Mouse (Mus musculus) forebrain, embryonic 16.5 days (tissue): ENCODE results near the gene Plcb3. TPM values are rescaled to one million over a fixed set of nuclear protein-coding genes. Genes with fewer than 3 reads are reported as not detected.

ENCODE experiments used
- ATAC-seq: fragments of 200-750 bp; cut with Nextera tagmentation; 2 replicates; pipeline ENCODE4 v1.8.0; 2017; ENCODE audit warnings: mild to moderate bottlenecking, moderate library complexity
- H3K27ac ChIP-seq: fragments of 300-500 bp; sonication (generic); 2 replicates; pipeline ENCODE4 v1.5.1; 2014; ENCODE audit warnings: low read length, control low read depth
- H3K27me3 ChIP-seq: fragments of 300-500 bp; sonication (generic); replicated peaks from 2 replicates; pipeline ENCODE4 v1.6.1; 2014; ENCODE audit warnings: low read length; ENCODE audit not compliant: control insufficient read depth, insufficient read depth
- H3K36me3 ChIP-seq: fragments of 300-500 bp; sonication (generic); 2 replicates; pipeline ENCODE4 v1.6.1; 2014; ENCODE audit not compliant: control insufficient read depth, insufficient read depth
- H3K4me1 ChIP-seq: fragments of 300-500 bp; sonication (generic); replicated peaks from 2 replicates; pipeline ENCODE4 v1.6.1; 2014; ENCODE audit warnings: low read length; ENCODE audit not compliant: control insufficient read depth, insufficient read depth
- H3K4me2 ChIP-seq: fragments of 300-500 bp; sonication (generic); 2 replicates; pipeline ENCODE4 v1.6.1; 2014; ENCODE audit warnings: mild to moderate bottlenecking, low read length, control low read depth
- H3K4me3 ChIP-seq: fragments of 300-500 bp; sonication (generic); replicated peaks from 2 replicates; pipeline ENCODE4 v1.5.1; 2014; ENCODE audit warnings: mild to moderate bottlenecking, low read length, control low read depth
- H3K9ac ChIP-seq: fragments of 300-500 bp; sonication (generic); replicated peaks from 2 replicates; pipeline ENCODE4 v1.6.1; 2014; ENCODE audit warnings: low read depth, low read length, control low read depth
- H3K9me3 ChIP-seq: fragments of 300-500 bp; sonication (generic); 2 replicates; pipeline ENCODE4 v1.6.1; 2016; ENCODE audit warnings: low read length; ENCODE audit not compliant: control insufficient read depth
- WGBS: fragments of 180-500 bp; shearing (Covaris S2); extraction: QIAGEN DNeasy Blood & Tissue Kit; methylation state at CpG from one replicate; pipeline ENCODE4 v1.1.7; 2014; 5-methylcytosine and 5-hydroxymethylcytosine counted together
- polyA plus RNA-seq: library from polyadenylated mRNA; unstranded; fragments of >200 nt; fragmentation: Nextera tagmentation; extraction: Ambion mirVana; gene quantifications from 2 replicates; pipeline ENCODE4 v1.2.1, GENCODE M21; 2015

Gene Plcb3
- polyA plus RNA-seq, 1 experiment from 2014 or later = 11.5 TPM

DNA sequence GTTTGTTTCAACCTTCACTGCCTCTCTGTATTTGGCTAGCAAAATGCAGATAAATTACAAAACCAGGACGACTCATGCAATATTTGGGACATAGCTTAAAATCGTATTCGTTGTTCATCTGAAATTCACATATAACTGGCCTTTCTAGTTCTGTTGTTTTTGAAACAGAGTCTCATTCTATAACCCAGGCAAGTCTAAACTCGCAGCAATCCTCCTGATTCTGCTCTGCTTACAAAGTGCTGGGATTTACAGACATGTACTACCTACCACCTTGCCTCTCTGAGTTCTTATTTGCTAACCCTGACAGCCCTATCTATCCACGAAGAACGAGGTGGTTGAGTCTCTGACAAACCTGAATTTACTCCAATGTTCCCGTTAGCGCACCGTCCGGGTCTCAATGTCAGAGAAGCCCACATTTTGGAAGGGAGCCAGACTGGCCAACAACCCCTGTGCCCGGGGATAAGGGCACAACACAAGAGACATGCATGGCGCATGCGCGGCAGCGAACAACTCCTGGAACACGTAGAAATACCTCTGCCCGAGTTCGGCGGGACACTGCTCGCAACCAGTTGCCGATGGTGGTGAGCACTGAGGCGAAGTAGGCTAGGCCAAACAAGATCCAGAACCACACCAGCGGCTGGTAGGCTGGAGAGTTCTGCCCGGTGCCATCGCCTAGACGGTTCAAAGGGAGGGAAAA lies 49.6 kb downstream of the Plcb3 start:
- H3K9me3 ChIP-seq = no peaks in the 10 kb centered on the region
- no peak overlapping the region for H3K9ac ChIP-seq
- no peaks in the 10 kb centered on the region for H3K36me3 ChIP-seq
- peak overlapping the region; percentile 17 for H3K4me3 ChIP-seq
- peak overlapping the region; percentile 5 for H3K4me2 ChIP-seq
- H3K27ac ChIP-seq = no peak overlapping the region
- no peak for ATAC-seq
- WGBS = 10% methylated on average over 26 of the region's 26 CpGs
- H3K4me1 ChIP-seq = peaks cover 14% of the 10 kb centered on the region
- H3K27me3 ChIP-seq = peaks cover 67% of the 10 kb centered on the region

DNA sequence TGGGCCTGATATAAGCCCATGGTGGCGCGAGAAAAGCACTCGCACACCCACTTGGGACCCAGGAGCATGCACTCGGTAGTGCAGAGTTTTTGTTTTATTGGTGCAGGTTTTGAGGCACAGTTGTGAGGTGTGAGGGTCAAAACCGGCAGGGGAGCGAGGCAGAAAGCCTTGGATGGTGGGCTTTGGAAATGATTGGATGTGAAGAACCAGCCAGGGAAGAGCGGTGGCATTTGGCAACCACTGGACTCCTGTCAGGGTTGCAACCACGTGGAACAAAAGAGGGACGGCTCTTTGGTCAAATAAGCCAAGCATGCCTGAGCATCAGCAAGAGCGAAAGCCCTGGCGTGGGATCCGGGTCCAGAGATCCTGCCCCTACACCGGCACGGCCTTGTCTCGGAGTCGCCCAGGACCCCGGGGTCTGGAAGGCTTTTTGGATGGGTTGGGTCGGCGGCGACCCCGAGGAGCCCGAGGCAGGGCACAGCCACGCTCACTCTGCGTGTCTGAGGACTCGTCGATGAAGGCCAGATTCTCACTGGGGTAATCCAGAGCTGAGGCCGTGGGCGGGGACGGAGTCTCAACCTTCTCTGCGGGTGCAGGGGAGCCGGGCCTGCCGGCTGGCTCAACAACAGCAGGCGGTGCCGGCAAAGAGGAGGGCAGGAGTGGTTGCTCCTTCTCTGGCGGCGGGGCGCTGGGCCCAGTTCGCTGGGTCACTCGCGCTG lies 50.5 kb downstream of the Plcb3 start:
- Histone ChIP-seq H3K4me2 (no peak overlapping the region), H3K4me3 (no peak overlapping the region), H3K4me1 (peaks cover 17% of the 10 kb centered on the region), H3K27ac (no peak overlapping the region), H3K36me3 (no peaks in the 10 kb centered on the region), H3K27me3 (peaks cover 62% of the 10 kb centered on the region), H3K9me3 (no peaks in the 10 kb centered on the region), H3K9ac (no peak overlapping the region)
- no peak for ATAC-seq
- WGBS = 6% methylated on average over 40 of the region's 40 CpGs

- Histone ChIP-seq H3K27ac (no peak within 1 kb of the TSS), H3K9ac (no peak within 1 kb of the TSS), H3K27me3 (peaks cover 58% of the 10 kb centered on the region), H3K4me3 (0 out of 2 replicates have a peak within 1 kb of the TSS, but pooled peaks have one; percentile 4), H3K4me2 (peak within 1 kb of the TSS; percentile 12; the same call in 1 of the 2 replicates), H3K4me1 (peaks cover 22% of the 10 kb centered on the region), H3K36me3 (no peaks in the 10 kb centered on the region), H3K9me3 (no peaks in the 10 kb centered on the region)
- 5% methylated on average over 9 of the region's 9 CpGs for WGBS
- no peak for ATAC-seq
Measured at GRCm38 (mm10) chr19:6925307-6925573, 51.0 kb downstream of the Plcb3 start, which contains the start of gene Catsperz. Gene Catsperz (minus strand): TSS chr19:6925380.

- Histone ChIP-seq H3K4me3 (0 out of 2 replicates have a peak overlapping the region, but pooled peaks have one; percentile 4), H3K9ac (no peak overlapping the region), H3K9me3 (no peaks in the 10 kb centered on the region), H3K4me1 (peaks cover 26% of the 10 kb centered on the region), H3K27ac (no peak overlapping the region), H3K36me3 (no peaks in the 10 kb centered on the region), H3K27me3 (peaks cover 54% of the 10 kb centered on the region), H3K4me2 (peak overlapping the region; percentile 12; the same call in 1 of the 2 replicates)
- WGBS = 4% methylated on average over 39 of the region's 39 CpGs
- no peak for ATAC-seq
Measured at GRCm38 (mm10) chr19:6924461-6925306, 51.6 kb downstream of the Plcb3 start.

GRCm38 (mm10) chr19:6922901-6923735 lies 53.2 kb downstream of the Plcb3 start:
- Histone ChIP-seq H3K4me1 (peaks cover 26% of the 10 kb centered on the region), H3K4me2 (no peak overlapping the region), H3K4me3 (no peak overlapping the region), H3K27me3 (peaks cover 52% of the 10 kb centered on the region), H3K36me3 (0 out of 2 replicates have a peak, but pooled peaks cover 1% of the 10 kb centered on the region), H3K9ac (no peak overlapping the region), H3K27ac (no peak overlapping the region), H3K9me3 (no peaks in the 10 kb centered on the region)
- 57% methylated on average over 6 of the region's 6 CpGs for WGBS
- ATAC-seq = no peak

- ATAC-seq = peak; percentile 97
- no peaks in the 10 kb centered on the region for H3K9me3 ChIP-seq
- H3K4me3 ChIP-seq = peak within 1 kb of the TSS; percentile 70
- H3K4me1 ChIP-seq = peaks cover 24% of the 10 kb centered on the region
- H3K4me2 ChIP-seq = peak within 1 kb of the TSS; percentile 91
- peak within 1 kb of the TSS; percentile 76 for H3K27ac ChIP-seq
- H3K27me3 ChIP-seq = peaks cover 42% of the 10 kb centered on the region
- peak within 1 kb of the TSS; percentile 84 for H3K9ac ChIP-seq
- under 1% methylated on average over 61 of the region's 66 CpGs for WGBS
- 0 out of 2 replicates have a peak, but pooled peaks cover 2% of the 10 kb centered on the region for H3K36me3 ChIP-seq
Measured at GRCm38 (mm10) chr19:6921647-6922567, 54.4 kb downstream of the Plcb3 start, which contains the start of gene Esrra. Gene Esrra (minus strand): TSS chr19:6921813.

GRCm38 (mm10) chr19:6920741-6921636 lies 55.3 kb downstream of the Plcb3 start:
- Histone ChIP-seq H3K27me3 (peaks cover 33% of the 10 kb centered on the region), H3K9ac (peak overlapping the region; percentile 84), H3K4me2 (peak overlapping the region; percentile 91), H3K27ac (peak overlapping the region; percentile 76), H3K9me3 (no peaks in the 10 kb centered on the region), H3K4me1 (peaks cover 22% of the 10 kb centered on the region), H3K4me3 (peak overlapping the region; percentile 70), H3K36me3 (0 out of 2 replicates have a peak, but pooled peaks cover 2% of the 10 kb centered on the region)
- peak; percentile 9 for ATAC-seq
- 1% methylated on average over 46 of the region's 48 CpGs for WGBS
